Mouse (Mus musculus): ENCODE results near the gene Astn2.

DNA sequence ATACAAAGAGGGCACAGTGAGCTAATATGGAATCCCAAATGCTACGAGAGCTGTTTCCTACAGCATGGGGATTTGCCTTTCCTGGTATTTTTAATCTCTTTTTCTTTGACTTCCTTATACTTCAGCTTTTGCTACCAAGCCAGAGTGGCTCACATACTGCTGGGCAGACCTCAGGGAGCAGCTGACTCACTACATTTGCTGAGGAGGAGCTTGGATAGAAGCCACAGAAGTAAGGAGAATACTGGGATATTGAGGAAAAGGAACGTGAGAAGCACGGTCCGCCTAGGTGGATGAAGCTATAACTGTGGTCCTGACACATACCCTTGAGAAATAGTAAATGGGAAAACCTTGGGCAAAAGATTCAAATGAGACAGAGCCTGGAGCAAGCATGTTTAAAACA, 348.7 kb downstream of the Astn2 start:
- TF ChIP-seq CTCF (IDR thresholded peaks at IDR 0.05; ENCODE audit: low read depth, low read length) (no peak), POLR2A (IDR thresholded peaks at IDR 0.05; ENCODE audit: borderline replicate concordance, low read depth, low read length) (no peak)
